Mouse (Mus musculus) hindbrain, embryonic 15.5 days (tissue): ENCODE results near the gene Tulp3. TPM values are rescaled to one million over a fixed set of nuclear protein-coding genes. Genes with fewer than 3 reads are reported as not detected.
A peak's percentile ranks its signal among the peaks of the same experiment; 100 is the strongest.

ENCODE experiments used
- ATAC-seq: fragments of 200-750 bp; cut with Nextera tagmentation; 2 replicates; pipeline ENCODE4 v1.8.0; 2017; ENCODE audit warnings: low read depth, moderate number of reproducible peaks, moderate TSS enrichment; ENCODE audit not compliant: low FRiP score
- H3K27ac ChIP-seq: fragments of 300-500 bp; sonication (generic); replicated peaks from 2 replicates; pipeline ENCODE4 v1.5.1; 2015; ENCODE audit warnings: mild to moderate bottlenecking, inconsistent platforms
- H3K27me3 ChIP-seq: fragments of 300-500 bp; sonication (generic); 2 replicates; pipeline ENCODE4 v1.6.1; 2015; ENCODE audit warnings: control low read depth, inconsistent platforms
- H3K36me3 ChIP-seq: fragments of 300-500 bp; sonication (generic); 2 replicates; pipeline ENCODE4 v1.6.1; 2015; ENCODE audit warnings: control low read depth, inconsistent platforms
- H3K4me1 ChIP-seq: fragments of 300-500 bp; sonication (generic); replicated peaks from 2 replicates; pipeline ENCODE4 v1.6.1; 2015; ENCODE audit warnings: control low read depth, inconsistent platforms
- H3K4me2 ChIP-seq: fragments of 300-500 bp; sonication (generic); 2 replicates; pipeline ENCODE4 v1.6.1; 2015; ENCODE audit warnings: moderate library complexity, mild to moderate bottlenecking, inconsistent platforms
- H3K4me3 ChIP-seq: fragments of 300-500 bp; sonication (generic); 2 replicates; pipeline ENCODE4 v1.5.1; 2015; ENCODE audit warnings: mild to moderate bottlenecking, inconsistent platforms
- H3K9ac ChIP-seq: fragments of 300-500 bp; sonication (generic); 2 replicates; pipeline ENCODE4 v1.6.1; 2015; ENCODE audit warnings: inconsistent platforms
- H3K9me3 ChIP-seq: fragments of 300-500 bp; sonication (generic); 2 replicates; pipeline ENCODE4 v1.6.1; 2016; ENCODE audit warnings: control low read depth, inconsistent platforms
- WGBS: fragments of 180-500 bp; shearing (Covaris S2); methylation state at CpG from one replicate; pipeline ENCODE4 v1.1.7; 2015; 5-methylcytosine and 5-hydroxymethylcytosine counted together
- polyA plus RNA-seq: library from polyadenylated mRNA; unstranded; fragments of >200 nt; fragmentation: Nextera tagmentation; extraction: Ambion mirVana; gene quantifications from 2 replicates; pipeline ENCODE4 v1.2.1, GENCODE M21; 2015

Tulp3 gene
- polyA plus RNA-seq, 1 experiment from 2014 or later, result 15.9 TPM

DNA sequence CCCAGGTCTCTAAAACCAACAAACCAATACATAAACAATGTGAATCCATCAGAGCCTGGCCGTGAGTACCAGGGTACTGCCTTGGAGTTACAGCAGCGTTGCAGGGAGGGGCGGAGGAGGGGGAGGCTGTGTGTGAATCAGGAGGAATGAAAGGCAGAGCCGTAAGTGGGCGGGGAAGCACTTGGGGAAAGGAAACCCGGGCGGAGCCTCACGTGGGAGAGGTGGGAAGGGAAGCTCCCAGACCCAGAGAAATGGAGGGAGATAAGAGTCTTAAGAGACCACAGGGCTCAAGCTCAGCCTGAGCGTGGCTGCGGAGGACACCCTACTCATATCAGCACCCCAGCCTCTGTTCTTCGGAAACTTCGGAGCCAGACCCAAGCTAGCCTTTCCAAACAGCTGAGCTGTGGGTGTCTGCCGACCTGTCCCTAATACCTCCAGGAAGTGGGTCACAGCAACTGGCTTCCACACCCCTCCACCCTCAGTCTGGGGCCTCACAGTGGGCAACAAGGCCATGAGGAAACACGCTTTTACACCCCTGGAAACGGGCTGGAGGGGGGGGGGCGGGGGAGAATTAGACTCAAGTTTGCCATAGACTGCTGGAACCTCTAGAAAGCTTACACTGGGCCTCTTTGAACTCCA lies 69.7 kb downstream of the Tulp3 start:
- Histone ChIP-seq H3K36me3 (no peaks in the 10 kb centered on the region), H3K27me3 (no peaks in the 10 kb centered on the region), H3K4me2 (peak overlapping the region; percentile 38; the same call in 1 of the 2 replicates), H3K4me3 (no peak overlapping the region), H3K9me3 (no peaks in the 10 kb centered on the region), H3K9ac (no peak overlapping the region), H3K27ac (no peak overlapping the region), H3K4me1 (peaks cover 9% of the 10 kb centered on the region)
- 18% methylated on average over 16 of the region's 16 CpGs for WGBS
- no peak for ATAC-seq

GRCm38 (mm10) chr6:128282126-128282525 lies 73.5 kb downstream of the Tulp3 start:
- Histone ChIP-seq H3K4me2 (no peak overlapping the region), H3K9ac (no peak overlapping the region), H3K4me3 (no peak overlapping the region), H3K27ac (no peak overlapping the region), H3K27me3 (no peaks in the 10 kb centered on the region), H3K4me1 (peaks cover 9% of the 10 kb centered on the region), H3K36me3 (no peaks in the 10 kb centered on the region), H3K9me3 (no peaks in the 10 kb centered on the region)
- WGBS, result 4% methylated on average over 3 of the region's 3 CpGs
- ATAC-seq, result no peak; the same call in 1 of the 2 replicates

DNA sequence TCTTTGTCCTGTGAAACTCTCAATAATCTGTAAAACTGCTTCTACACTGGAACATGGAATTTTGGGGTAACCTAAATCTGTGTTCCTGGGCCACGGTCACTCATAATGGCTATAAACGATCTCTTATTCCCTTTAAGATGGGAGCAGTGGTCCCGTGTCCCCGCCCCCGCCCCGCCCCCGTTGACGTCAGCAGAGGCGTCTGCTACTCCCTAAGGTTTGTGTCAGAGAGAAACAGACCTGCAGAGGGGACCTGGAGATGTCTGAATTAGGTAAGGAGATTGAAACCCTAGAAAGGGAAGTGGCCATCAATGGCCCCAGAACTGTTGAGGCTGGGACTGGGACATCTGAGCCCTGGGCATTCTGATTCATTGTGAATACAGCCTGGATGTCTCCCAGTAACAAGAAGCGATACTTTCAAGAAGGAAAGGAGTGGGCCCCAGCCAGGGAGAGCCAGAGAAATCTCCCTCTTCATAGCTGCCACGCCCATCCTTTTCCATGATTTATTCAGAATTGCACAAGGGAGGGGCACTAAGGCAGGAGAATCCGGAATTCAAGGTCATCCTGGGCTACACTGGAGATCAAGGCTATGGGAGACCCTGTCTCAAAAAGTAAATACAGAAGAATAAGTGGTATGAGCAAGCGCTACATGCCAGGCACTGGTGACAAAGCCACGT lies 75.0 kb downstream of the Tulp3 start:
- no peaks in the 10 kb centered on the region for H3K36me3 ChIP-seq
- H3K27ac ChIP-seq, result no peak overlapping the region
- no peak overlapping the region for H3K4me2 ChIP-seq
- no peak overlapping the region for H3K9ac ChIP-seq
- 57% methylated on average over 14 of the region's 14 CpGs for WGBS
- no peak overlapping the region for H3K4me3 ChIP-seq
- H3K9me3 ChIP-seq, result no peaks in the 10 kb centered on the region
- no peak for ATAC-seq
- H3K27me3 ChIP-seq, result no peaks in the 10 kb centered on the region
- H3K4me1 ChIP-seq, result peaks cover 6% of the 10 kb centered on the region

- WGBS, result 56% methylated on average over 5 of the region's 5 CpGs
- H3K4me3 ChIP-seq, result no peak overlapping the region
- no peaks in the 10 kb centered on the region for H3K27me3 ChIP-seq
- H3K36me3 ChIP-seq, result no peaks in the 10 kb centered on the region
- no peak for ATAC-seq
- no peak overlapping the region for H3K4me2 ChIP-seq
- H3K27ac ChIP-seq, result no peak overlapping the region
- H3K9ac ChIP-seq, result no peak overlapping the region
- H3K4me1 ChIP-seq, result peaks cover 6% of the 10 kb centered on the region
- H3K9me3 ChIP-seq, result no peaks in the 10 kb centered on the region
These were observed 76.0 kb downstream of the Tulp3 start for GRCm38 (mm10) chr6:128279608-128280007.

GRCm38 (mm10) chr6:128279099-128279498 lies 76.6 kb downstream of the Tulp3 start:
- Histone ChIP-seq H3K9ac (no peak overlapping the region), H3K4me2 (no peak overlapping the region), H3K4me1 (peaks cover 6% of the 10 kb centered on the region), H3K9me3 (no peaks in the 10 kb centered on the region), H3K27ac (no peak overlapping the region), H3K36me3 (no peaks in the 10 kb centered on the region), H3K27me3 (no peaks in the 10 kb centered on the region), H3K4me3 (no peak overlapping the region)
- WGBS, result 82% methylated on average over 4 of the region's 4 CpGs
- no peak for ATAC-seq

GRCm38 (mm10) chr6:128277132-128278085 lies 78.2 kb downstream of the Tulp3 start:
- Histone ChIP-seq H3K36me3 (no peaks in the 10 kb centered on the region), H3K9me3 (no peaks in the 10 kb centered on the region), H3K9ac (no peak overlapping the region), H3K27ac (no peak overlapping the region), H3K4me2 (no peak overlapping the region), H3K27me3 (no peaks in the 10 kb centered on the region), H3K4me3 (no peak overlapping the region), H3K4me1 (peaks cover 5% of the 10 kb centered on the region)
- ATAC-seq, result no peak
- 85% methylated on average over 11 of the region's 11 CpGs for WGBS

DNA sequence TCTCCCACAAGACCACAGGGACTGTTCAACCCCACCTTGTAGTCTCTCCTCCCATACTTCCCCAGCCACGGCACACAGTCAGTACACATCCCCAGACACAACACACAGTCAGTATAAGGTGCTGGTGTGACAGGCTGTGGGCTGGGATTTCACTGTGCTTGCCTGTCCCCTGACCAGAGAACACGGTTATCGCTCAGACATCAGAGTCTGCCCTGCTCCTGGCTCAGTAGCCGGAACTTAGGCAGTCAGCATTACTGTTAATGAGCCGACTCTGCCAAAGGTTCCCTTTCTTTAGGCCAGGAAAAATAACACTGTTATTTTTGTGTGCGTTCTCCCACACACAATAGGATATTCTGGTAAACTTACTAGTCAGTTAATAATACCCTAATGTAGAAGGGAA lies 79.3 kb downstream of the Tulp3 start:
- 91% methylated on average over 6 of the region's 6 CpGs for WGBS
- Histone ChIP-seq H3K27me3 (no peaks in the 10 kb centered on the region), H3K4me1 (no peaks in the 10 kb centered on the region), H3K27ac (no peak overlapping the region), H3K9me3 (no peaks in the 10 kb centered on the region), H3K9ac (no peak overlapping the region), H3K36me3 (no peaks in the 10 kb centered on the region), H3K4me3 (no peak overlapping the region), H3K4me2 (no peak overlapping the region)
- ATAC-seq, result no peak

- WGBS, result 89% methylated on average over 8 of the region's 8 CpGs
- Histone ChIP-seq H3K4me1 (no peaks in the 10 kb centered on the region), H3K27ac (no peak overlapping the region), H3K9ac (no peak overlapping the region), H3K4me2 (no peak overlapping the region), H3K36me3 (no peaks in the 10 kb centered on the region), H3K27me3 (no peaks in the 10 kb centered on the region), H3K4me3 (no peak overlapping the region), H3K9me3 (no peaks in the 10 kb centered on the region)
- no peak for ATAC-seq
These were observed 80.1 kb downstream of the Tulp3 start for GRCm38 (mm10) chr6:128275506-128276064.

- Histone ChIP-seq H3K9ac (no peak overlapping the region), H3K4me2 (no peak overlapping the region), H3K4me3 (no peak overlapping the region), H3K27me3 (no peaks in the 10 kb centered on the region), H3K4me1 (no peaks in the 10 kb centered on the region), H3K9me3 (no peaks in the 10 kb centered on the region), H3K36me3 (no peaks in the 10 kb centered on the region), H3K27ac (no peak overlapping the region)
- ATAC-seq, result no peak
- 82% methylated on average over 1 of the region's 1 CpGs for WGBS
These were observed 82.1 kb downstream of the Tulp3 start for GRCm38 (mm10) chr6:128273507-128273906.

- H3K36me3 ChIP-seq, result no peaks in the 10 kb centered on the region
- no peak for ATAC-seq
- no peak overlapping the region for H3K9ac ChIP-seq
- 93% methylated on average over 17 of the region's 17 CpGs for WGBS
- no peaks in the 10 kb centered on the region for H3K27me3 ChIP-seq
- H3K4me1 ChIP-seq, result no peaks in the 10 kb centered on the region
- no peak overlapping the region for H3K4me2 ChIP-seq
- H3K4me3 ChIP-seq, result no peak overlapping the region
- no peaks in the 10 kb centered on the region for H3K9me3 ChIP-seq
- H3K27ac ChIP-seq, result no peak overlapping the region
These were observed 82.9 kb downstream of the Tulp3 start for GRCm38 (mm10) chr6:128272754-128273153.
